Mouse (Mus musculus): ENCODE data around the gene Entpd2. TPM values are rescaled to one million over a fixed set of nuclear protein-coding genes. Genes with fewer than 3 reads are reported as not detected.

The Entpd2 gene
- polyA plus RNA-seq (2014; fragmentation: Nextera tagmentation; extraction: Ambion mirVana): 0.18 and 0.20 TPM in 2 replicates

DNA sequence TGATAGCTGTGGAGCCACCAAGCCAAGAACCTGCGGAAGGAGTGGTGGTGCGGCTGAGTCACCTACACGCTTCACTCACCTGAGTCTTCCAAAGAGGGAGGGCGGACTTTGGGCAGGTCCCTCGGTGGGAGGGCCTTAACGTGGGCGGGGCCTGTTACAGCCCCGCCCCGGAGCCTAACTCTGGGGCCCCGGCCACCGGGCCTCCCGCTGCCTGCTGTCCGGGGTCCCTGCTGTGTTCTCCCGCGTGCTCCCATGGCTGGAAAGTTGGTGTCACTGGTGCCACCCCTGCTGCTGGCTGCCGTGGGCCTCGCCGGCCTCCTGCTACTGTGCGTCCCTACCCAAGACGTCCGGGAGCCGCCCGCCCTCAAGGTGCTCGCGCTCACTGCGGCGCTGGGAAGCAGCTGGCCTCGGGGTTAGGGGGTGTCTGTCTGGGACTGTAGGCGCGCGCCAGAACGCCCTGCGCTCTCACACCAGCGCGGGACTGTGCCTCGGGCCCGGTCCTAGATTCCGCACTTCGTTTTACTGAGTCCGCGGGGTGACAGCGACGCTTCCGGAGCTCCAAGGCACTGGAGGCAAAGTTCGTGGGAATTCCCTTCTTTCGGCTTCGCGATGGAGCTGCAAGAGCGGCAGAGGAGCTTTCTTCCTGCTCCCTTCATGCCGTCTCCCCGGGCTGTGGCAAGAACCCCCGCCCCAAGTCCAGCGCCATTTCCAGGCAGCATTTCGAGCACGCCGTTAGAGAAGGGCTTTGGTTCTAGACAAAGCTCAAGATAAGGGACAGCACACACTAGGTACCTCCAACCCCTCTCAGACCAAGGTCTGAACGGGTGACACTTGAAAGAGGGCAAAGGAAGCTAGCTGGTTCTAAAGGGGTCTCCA lies at the start of gene Entpd2:
Entpd2 (plus strand) TSS at position 154 of the 876 bp plus-strand sequence.
- H3K9ac ChIP-seq (ENCODE audit: low read depth, low read length): peak within 1 kb of the TSS; percentile 46; the same call in 1 of the 2 replicates
- peaks cover 68% of the 10 kb centered on the region for H3K27me3 ChIP-seq (ENCODE audit: control insufficient read depth, insufficient read depth, low read length)
- no peaks in the 10 kb centered on the region for H3K9me3 ChIP-seq (replicated peaks; ENCODE audit: control insufficient read depth, low read length)
- H3K4me2 ChIP-seq: peak within 1 kb of the TSS; percentile 73
- no peak within 1 kb of the TSS for H3K27ac ChIP-seq (ENCODE audit: low read depth, low read length)
- WGBS (ENCODE audit: insufficient replicate concordance): 2% methylated on average over 56 of the region's 57 CpGs
- no peaks in the 10 kb centered on the region for H3K36me3 ChIP-seq (ENCODE audit: control insufficient read depth, insufficient read depth, low read length)
- ATAC-seq (replicated peaks; ENCODE audit: insufficient number of reproducible peaks, low FRiP score, low TSS enrichment): no peak
- peak within 1 kb of the TSS; percentile 38 for H3K4me3 ChIP-seq (ENCODE audit: low read depth, low read length)
- peaks cover 4% of the 10 kb centered on the region; the same call in 1 of the 2 replicates for H3K4me1 ChIP-seq (ENCODE audit: control insufficient read depth, insufficient read depth, low read length)

DNA sequence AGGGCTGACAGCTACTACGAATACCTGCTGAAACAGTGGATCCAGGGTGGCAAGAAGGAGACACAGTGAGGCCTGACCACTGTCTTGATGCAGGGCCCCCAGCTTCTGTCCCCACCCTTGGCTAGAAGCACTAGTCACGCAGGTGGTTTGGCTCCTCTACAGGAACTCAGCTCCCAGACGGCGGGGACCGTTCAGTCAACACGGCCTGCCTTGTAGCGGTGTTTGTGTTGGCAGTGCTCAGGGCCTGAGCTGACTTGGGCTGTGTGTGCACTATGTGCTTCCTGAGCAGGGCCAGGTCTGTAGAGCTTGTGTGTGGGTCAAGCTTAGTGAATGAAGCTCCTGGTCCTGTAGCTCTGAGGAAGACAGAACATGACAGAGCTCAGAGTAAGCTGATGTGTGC lies 47.5 kb upstream of the Entpd2 start:
- Histone ChIP-seq H3K9me3 (replicated peaks; ENCODE audit: control insufficient read depth, low read length) (no peaks in the 10 kb centered on the region), H3K27me3 (ENCODE audit: control insufficient read depth, insufficient read depth, low read length) (no peaks in the 10 kb centered on the region), H3K4me3 (ENCODE audit: low read depth, low read length) (no peak overlapping the region), H3K27ac (ENCODE audit: low read depth, low read length) (no peak overlapping the region), H3K4me1 (ENCODE audit: control insufficient read depth, insufficient read depth, low read length) (no peaks in the 10 kb centered on the region), H3K9ac (ENCODE audit: low read depth, low read length) (no peak overlapping the region), H3K4me2 (no peak overlapping the region), H3K36me3 (ENCODE audit: control insufficient read depth, insufficient read depth, low read length) (peaks cover 45% of the 10 kb centered on the region)
- no peak for ATAC-seq (replicated peaks; ENCODE audit: insufficient number of reproducible peaks, low FRiP score, low TSS enrichment)
- WGBS (ENCODE audit: insufficient replicate concordance): 93% methylated on average over 7 of the region's 7 CpGs

DNA sequence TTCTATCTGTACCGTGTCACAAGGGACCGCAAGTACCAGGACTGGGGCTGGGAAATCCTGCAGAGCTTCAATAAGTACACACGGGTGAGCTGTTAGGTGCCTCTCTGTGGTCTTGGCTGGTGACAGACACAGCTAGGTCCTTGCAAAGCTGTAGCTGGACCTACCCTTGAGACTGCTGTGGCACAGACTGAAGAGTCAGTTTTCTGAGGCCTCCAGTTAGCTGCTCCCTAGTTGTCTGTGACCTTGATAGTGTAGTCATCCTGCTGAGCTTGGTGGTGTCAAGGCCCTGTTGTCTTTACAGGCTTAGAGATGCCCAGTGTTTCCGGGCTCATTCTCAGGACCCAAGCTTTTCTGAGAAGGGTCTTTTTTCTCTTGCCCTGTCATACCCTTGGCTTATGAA lies 46.2 kb upstream of the Entpd2 start:
- Histone ChIP-seq H3K4me2 (no peak overlapping the region), H3K36me3 (ENCODE audit: control insufficient read depth, insufficient read depth, low read length) (peaks cover 45% of the 10 kb centered on the region), H3K27ac (ENCODE audit: low read depth, low read length) (no peak overlapping the region), H3K9me3 (replicated peaks; ENCODE audit: control insufficient read depth, low read length) (no peaks in the 10 kb centered on the region), H3K9ac (ENCODE audit: low read depth, low read length) (no peak overlapping the region), H3K27me3 (ENCODE audit: control insufficient read depth, insufficient read depth, low read length) (no peaks in the 10 kb centered on the region), H3K4me1 (ENCODE audit: control insufficient read depth, insufficient read depth, low read length) (no peaks in the 10 kb centered on the region), H3K4me3 (ENCODE audit: low read depth, low read length) (no peak overlapping the region)
- no peak for ATAC-seq (replicated peaks; ENCODE audit: insufficient number of reproducible peaks, low FRiP score, low TSS enrichment)
- WGBS (ENCODE audit: insufficient replicate concordance): 88% methylated on average over 4 of the region's 4 CpGs

DNA sequence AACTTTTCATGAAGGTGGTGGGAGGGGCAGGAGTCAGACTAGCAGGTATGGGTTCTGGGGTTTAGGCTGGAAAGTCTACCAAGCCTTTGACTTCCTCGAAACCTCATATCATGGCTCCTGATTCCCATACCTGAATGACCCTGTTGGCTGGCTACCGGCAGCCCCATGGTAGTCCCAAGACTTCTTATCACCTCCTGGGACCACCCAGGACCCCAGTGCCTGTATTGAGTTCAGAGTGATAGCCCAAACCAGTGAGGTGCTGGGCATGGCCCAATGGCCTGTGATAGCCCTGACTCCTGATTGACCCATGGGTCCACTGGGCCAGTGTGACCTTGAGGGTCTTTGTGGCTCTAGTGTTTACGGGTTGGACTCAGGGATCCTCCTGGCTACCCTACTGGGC lies 45.0 kb upstream of the Entpd2 start:
- WGBS (ENCODE audit: insufficient replicate concordance): 92% methylated on average over 3 of the region's 3 CpGs
- Histone ChIP-seq H3K27me3 (ENCODE audit: control insufficient read depth, insufficient read depth, low read length) (no peaks in the 10 kb centered on the region), H3K9me3 (replicated peaks; ENCODE audit: control insufficient read depth, low read length) (no peaks in the 10 kb centered on the region), H3K4me3 (ENCODE audit: low read depth, low read length) (no peak overlapping the region), H3K4me1 (ENCODE audit: control insufficient read depth, insufficient read depth, low read length) (peaks cover 6% of the 10 kb centered on the region; the same call in 1 of the 2 replicates), H3K9ac (ENCODE audit: low read depth, low read length) (no peak overlapping the region), H3K4me2 (no peak overlapping the region), H3K36me3 (ENCODE audit: control insufficient read depth, insufficient read depth, low read length) (peaks cover 36% of the 10 kb centered on the region), H3K27ac (ENCODE audit: low read depth, low read length) (no peak overlapping the region)
- no peak for ATAC-seq (replicated peaks; ENCODE audit: insufficient number of reproducible peaks, low FRiP score, low TSS enrichment)

DNA sequence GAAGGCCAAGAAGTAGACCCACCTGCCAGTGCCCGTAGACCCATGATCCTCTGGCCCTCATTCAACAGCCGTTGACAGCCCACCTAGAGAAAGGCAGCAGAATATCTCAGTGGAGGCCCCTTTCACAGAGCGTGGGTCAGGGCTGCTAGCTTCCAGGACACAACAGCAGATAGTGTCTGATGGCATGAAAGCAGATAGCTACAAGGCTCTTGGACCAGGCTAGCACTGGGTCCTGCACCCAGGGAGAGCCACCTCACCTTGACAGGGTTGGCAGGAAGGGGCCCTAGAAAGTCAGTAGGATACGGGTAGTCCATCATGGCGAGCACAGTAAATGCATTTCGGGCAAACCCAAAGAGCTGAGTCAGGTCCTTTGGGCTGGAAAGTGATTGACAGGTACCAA lies 41.5 kb upstream of the Entpd2 start:
- 87% methylated on average over 6 of the region's 6 CpGs for WGBS (ENCODE audit: insufficient replicate concordance)
- peaks cover 11% of the 10 kb centered on the region for H3K4me1 ChIP-seq (ENCODE audit: control insufficient read depth, insufficient read depth, low read length)
- no peak overlapping the region for H3K4me3 ChIP-seq (ENCODE audit: low read depth, low read length)
- H3K9me3 ChIP-seq (replicated peaks; ENCODE audit: control insufficient read depth, low read length): no peaks in the 10 kb centered on the region
- no peak overlapping the region for H3K4me2 ChIP-seq
- no peak for ATAC-seq (replicated peaks; ENCODE audit: insufficient number of reproducible peaks, low FRiP score, low TSS enrichment)
- no peak overlapping the region for H3K9ac ChIP-seq (ENCODE audit: low read depth, low read length)
- H3K27me3 ChIP-seq (ENCODE audit: control insufficient read depth, insufficient read depth, low read length): no peaks in the 10 kb centered on the region
- H3K27ac ChIP-seq (ENCODE audit: low read depth, low read length): no peak overlapping the region
- peaks cover 17% of the 10 kb centered on the region for H3K36me3 ChIP-seq (ENCODE audit: control insufficient read depth, insufficient read depth, low read length)

DNA sequence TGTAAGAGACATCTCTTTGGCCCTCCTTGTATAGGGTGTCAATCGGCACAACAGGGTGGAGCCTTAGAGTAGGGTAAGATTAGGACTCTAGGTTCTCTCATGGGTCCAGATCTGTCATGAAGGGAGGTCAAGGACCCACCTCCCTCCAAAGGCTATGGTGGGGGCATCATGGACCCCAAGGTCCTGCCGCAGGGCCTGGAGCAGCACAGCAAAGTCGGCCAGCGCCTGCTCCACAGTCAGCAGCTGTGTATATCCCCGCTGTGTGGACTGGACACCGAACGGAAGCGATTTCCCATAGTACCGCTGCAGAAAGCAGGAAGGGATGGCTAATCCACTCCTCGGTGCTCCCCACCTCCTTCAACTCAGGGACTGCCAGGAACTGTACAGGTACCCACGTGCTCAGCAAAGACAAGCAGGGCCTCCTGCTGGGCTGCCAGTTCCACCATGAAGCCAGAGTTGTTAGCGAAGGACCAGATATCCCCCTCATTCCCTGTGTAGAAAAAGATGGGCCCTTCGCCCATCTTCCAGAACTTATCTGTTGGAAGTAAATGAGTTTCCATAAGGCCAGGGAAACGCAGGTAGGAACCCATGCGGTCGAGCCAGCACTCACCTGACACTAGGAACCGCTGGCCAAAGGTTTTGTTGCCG lies 40.1 kb upstream of the Entpd2 start:
- Histone ChIP-seq H3K36me3 (ENCODE audit: control insufficient read depth, insufficient read depth, low read length) (peaks cover 5% of the 10 kb centered on the region), H3K4me1 (ENCODE audit: control insufficient read depth, insufficient read depth, low read length) (peaks cover 11% of the 10 kb centered on the region), H3K27ac (ENCODE audit: low read depth, low read length) (no peak overlapping the region), H3K9me3 (replicated peaks; ENCODE audit: control insufficient read depth, low read length) (no peaks in the 10 kb centered on the region), H3K27me3 (ENCODE audit: control insufficient read depth, insufficient read depth, low read length) (no peaks in the 10 kb centered on the region), H3K9ac (ENCODE audit: low read depth, low read length) (peak overlapping the region; percentile 29; the same call in 1 of the 2 replicates), H3K4me2 (peak overlapping the region; percentile 81), H3K4me3 (ENCODE audit: low read depth, low read length) (peak overlapping the region; percentile 49)
- WGBS (ENCODE audit: insufficient replicate concordance): 36% methylated on average over 18 of the region's 18 CpGs
- no peak for ATAC-seq (replicated peaks; ENCODE audit: insufficient number of reproducible peaks, low FRiP score, low TSS enrichment)

DNA sequence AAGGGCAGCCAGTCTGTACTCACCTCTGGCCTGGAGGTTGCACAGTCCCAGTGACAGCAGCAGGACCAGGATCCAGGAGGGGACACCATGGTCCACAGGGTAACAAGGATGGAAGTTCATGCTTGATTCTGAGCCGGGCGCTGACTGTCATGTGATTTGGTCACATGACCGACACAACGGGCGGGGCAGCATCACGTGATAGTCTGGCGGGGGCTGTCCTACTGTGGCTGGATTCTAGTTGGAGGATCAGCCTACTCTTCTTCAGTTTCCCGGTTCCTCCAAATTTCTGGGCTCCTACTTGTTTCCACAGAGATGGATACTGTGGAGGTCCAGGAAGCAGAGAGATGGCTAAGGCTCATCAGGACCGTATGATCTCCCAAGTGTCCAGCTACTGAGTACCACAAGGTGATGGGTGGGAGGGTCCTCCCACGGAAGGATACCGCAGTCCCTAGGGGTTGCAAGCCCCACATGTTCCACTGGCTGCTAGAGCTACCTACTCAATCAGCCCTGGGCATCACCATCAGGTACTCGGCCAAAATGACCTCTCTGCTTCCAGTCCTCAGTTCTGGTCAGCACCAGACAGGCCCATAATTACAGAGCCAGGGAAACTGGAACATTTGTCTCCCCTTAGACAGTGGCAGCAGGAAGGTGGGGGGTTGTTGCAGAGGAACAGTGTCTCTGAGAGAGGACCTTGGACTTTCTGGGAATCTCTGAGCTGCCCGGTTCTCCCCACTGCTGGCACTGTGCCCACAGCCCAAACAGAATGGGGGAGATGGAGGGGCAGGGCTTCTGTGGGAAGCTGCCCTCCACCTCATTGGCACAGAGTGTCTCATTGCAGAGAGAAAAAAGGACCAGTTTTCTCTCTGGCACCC lies 39.2 kb upstream of the Entpd2 start, which contains the start of gene Dpp7:
Dpp7 (minus strand) TSS at position 152 of the 872 bp plus-strand sequence.
- Histone ChIP-seq H3K9me3 (replicated peaks; ENCODE audit: control insufficient read depth, low read length) (no peaks in the 10 kb centered on the region), H3K9ac (ENCODE audit: low read depth, low read length) (peak within 1 kb of the TSS; percentile 58), H3K4me3 (ENCODE audit: low read depth, low read length) (peak within 1 kb of the TSS; percentile 49), H3K4me1 (ENCODE audit: control insufficient read depth, insufficient read depth, low read length) (peaks cover 11% of the 10 kb centered on the region), H3K4me2 (peak within 1 kb of the TSS; percentile 81), H3K36me3 (ENCODE audit: control insufficient read depth, insufficient read depth, low read length) (no peaks in the 10 kb centered on the region; the same call in 1 of the 2 replicates), H3K27ac (ENCODE audit: low read depth, low read length) (no peak within 1 kb of the TSS), H3K27me3 (ENCODE audit: control insufficient read depth, insufficient read depth, low read length) (no peaks in the 10 kb centered on the region)
- WGBS (ENCODE audit: insufficient replicate concordance): 7% methylated on average over 13 of the region's 13 CpGs
- peak; percentile 73 for ATAC-seq (replicated peaks; ENCODE audit: insufficient number of reproducible peaks, low FRiP score, low TSS enrichment)

DNA sequence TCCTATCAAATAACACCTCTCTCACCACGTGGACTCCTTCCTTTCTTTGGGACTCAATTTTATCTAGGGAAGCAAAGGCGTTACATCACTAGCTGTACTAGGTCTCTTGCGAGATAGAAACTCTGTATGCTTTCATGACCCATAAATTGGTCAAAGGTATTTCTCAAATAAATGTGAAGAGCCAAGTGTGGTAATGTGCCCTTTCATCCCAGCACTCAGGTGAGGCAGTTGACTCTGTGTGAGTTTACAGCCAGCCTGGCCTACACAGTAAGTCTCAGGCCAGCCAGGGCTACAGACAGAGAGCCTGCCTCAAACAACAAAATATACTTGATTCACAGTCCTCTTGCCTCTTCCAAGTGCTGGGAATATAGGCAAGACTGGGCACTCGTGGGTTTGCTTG lies 35.8 kb upstream of the Entpd2 start:
- WGBS (ENCODE audit: insufficient replicate concordance): 64% methylated on average over 4 of the region's 4 CpGs

More for the DNA sequence above, 35.8 kb upstream of the Entpd2 start:
- Histone ChIP-seq H3K4me2 (no peak overlapping the region), H3K36me3 (ENCODE audit: control insufficient read depth, insufficient read depth, low read length) (no peaks in the 10 kb centered on the region), H3K27ac (ENCODE audit: low read depth, low read length) (no peak overlapping the region), H3K4me3 (ENCODE audit: low read depth, low read length) (no peak overlapping the region), H3K9me3 (replicated peaks; ENCODE audit: control insufficient read depth, low read length) (no peaks in the 10 kb centered on the region), H3K4me1 (ENCODE audit: control insufficient read depth, insufficient read depth, low read length) (peaks cover 11% of the 10 kb centered on the region), H3K9ac (ENCODE audit: low read depth, low read length) (no peak overlapping the region), H3K27me3 (ENCODE audit: control insufficient read depth, insufficient read depth, low read length) (peaks cover 21% of the 10 kb centered on the region)
- ATAC-seq (replicated peaks; ENCODE audit: insufficient number of reproducible peaks, low FRiP score, low TSS enrichment): no peak
